Mouse (Mus musculus): ENCODE measurements around the gene Gm40193.

DNA sequence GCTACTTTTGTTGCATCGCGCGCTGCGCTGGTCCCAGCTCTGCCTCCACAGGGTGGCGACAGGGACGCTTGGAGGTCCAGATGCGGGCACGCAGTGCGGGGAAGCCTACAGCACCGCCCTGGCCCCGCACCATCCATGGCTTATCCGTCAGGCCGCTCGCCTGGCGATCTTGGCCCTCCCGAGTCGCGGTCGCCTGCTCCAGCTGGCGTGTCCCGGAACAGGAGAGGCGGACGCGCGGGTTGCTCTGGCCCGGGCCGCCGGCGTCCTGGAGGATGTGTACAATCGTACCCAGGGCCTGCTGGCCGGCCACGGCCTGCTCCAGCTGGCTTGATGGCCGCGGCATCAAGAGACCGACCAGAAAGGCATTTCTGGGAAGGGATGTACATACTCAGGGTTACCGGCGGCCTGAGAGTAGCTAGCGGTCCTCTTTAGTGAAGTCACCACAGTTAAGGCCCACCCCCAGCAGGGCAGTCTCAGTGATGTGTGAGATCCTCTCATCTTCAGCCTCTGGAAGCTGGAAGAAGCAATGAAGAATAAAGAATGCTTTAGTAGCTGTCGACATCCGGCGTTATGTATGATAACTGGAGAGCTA, 12.5 kb downstream of the Gm40193 start:
- no peak for TF ChIP-seq CTCF (IDR thresholded peaks at IDR 0.05; ENCODE audit: low read depth, low read length)
- no peak for TF ChIP-seq GATA2 (IDR thresholded peaks at IDR 0.05; ENCODE audit: borderline replicate concordance, low read depth, low read length)

Measured in G1E (cell line).